7 mouse cellular contexts compared by ENCODE assay signal in the genomic region with DNA sequence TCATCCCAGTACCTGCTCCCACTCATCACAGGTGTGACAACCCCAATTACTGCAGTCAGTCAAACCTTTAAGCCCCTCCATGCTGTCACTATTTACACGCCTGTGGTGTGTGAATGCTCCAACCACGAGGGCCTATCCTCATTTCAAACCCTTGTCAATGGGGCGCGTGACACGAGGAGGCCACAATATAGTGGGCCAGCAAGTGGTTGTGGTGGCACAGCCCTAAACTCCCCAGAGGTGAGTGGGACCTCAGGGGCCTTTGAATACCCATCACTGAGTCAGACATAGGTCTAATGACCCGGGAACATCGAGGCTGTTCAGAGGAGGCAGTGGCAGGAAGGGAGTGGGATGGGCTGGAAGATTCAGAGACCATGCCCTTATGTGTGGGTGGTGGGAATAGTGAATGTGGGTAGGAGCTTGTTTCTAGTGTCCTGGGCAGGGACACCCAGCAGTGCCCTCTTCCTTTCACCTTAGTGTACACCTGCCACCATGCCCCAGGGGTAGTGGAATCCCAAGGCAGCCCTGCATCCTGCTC. TPM values are rescaled to one million over a fixed set of nuclear protein-coding genes. Genes with fewer than 3 reads are reported as not detected.
DNase-seq lines count a peak whose midpoint lies in the region; ATAC-seq and TF ChIP-seq lines count a peak whose summit lies in the region.

No protein-coding gene starts in this region.

- H3K27ac ChIP-seq in forebrain, postnatal 0 days (ENCODE audit: low read depth, low read length) = peak overlapping the region; percentile 77
- H3K27ac ChIP-seq in liver, embryonic 11.5 days (ENCODE audit: low read depth, low read length) = no peak overlapping the region
- H3K27ac ChIP-seq in stomach, postnatal 0 days (replicated peaks) = peak overlapping the region; percentile 69

- peaks cover 96% of the 10 kb centered on the region for H3K4me1 ChIP-seq in megakaryocyte, embryonic 14.5 days
- peaks cover 59% of the 10 kb centered on the region for H3K4me1 ChIP-seq in forebrain, postnatal 0 days (ENCODE audit: insufficient read depth)
- peaks cover 23% of the 10 kb centered on the region for H3K4me1 ChIP-seq in liver, embryonic 11.5 days (replicated peaks; ENCODE audit: control insufficient read depth, insufficient read depth, low read length)
- H3K4me1 ChIP-seq in stomach, postnatal 0 days (replicated peaks; ENCODE audit: control insufficient read depth, insufficient read depth) = peaks cover 22% of the 10 kb centered on the region

- H3K36me3 ChIP-seq in megakaryocyte, embryonic 14.5 days (replicated peaks; ENCODE audit: low read length) = peaks cover 4% of the 10 kb centered on the region
- H3K36me3 ChIP-seq in forebrain, postnatal 0 days (ENCODE audit: insufficient read depth) = no peaks in the 10 kb centered on the region
- no peaks in the 10 kb centered on the region for H3K36me3 ChIP-seq in liver, embryonic 11.5 days (ENCODE audit: control insufficient read depth, insufficient read depth, low read length)
- no peaks in the 10 kb centered on the region for H3K36me3 ChIP-seq in stomach, postnatal 0 days (ENCODE audit: control insufficient read depth, insufficient read depth, low read length)

- peak overlapping the region; percentile 68 for H3K9ac ChIP-seq in forebrain, postnatal 0 days
- peak overlapping the region; percentile 54 for H3K9ac ChIP-seq in liver, embryonic 11.5 days (ENCODE audit: low read depth, low read length)
- peak overlapping the region; percentile 77 for H3K9ac ChIP-seq in stomach, postnatal 0 days (ENCODE audit: low read length)

- peak; percentile 34 for DNase-seq in forebrain, postnatal 0 days
- no peak for DNase-seq in liver, embryonic 11.5 days (ENCODE audit: low spot score)
- no peak for DNase-seq in stomach, postnatal 0 days (ENCODE audit: low spot score)
- no peak for DNase-seq in left cerebral cortex, adult 18-20 months (ENCODE audit: low spot score in 2 of 2)
- no peak for DNase-seq in adrenal gland, postnatal 10 days

- no peak for ATAC-seq in megakaryocyte, adult 5-6 weeks (ENCODE audit: poor library complexity, severe bottlenecking)
- no peak for ATAC-seq in forebrain, postnatal 0 days
- no peak for ATAC-seq in liver, embryonic 11.5 days (replicated peaks; ENCODE audit: low FRiP score)
- ATAC-seq in stomach, postnatal 0 days (ENCODE audit: low FRiP score, low TSS enrichment) = no peak

- no peak for TF ChIP-seq CTCF in forebrain, postnatal 0 days (IDR thresholded peaks at IDR 0.05; ENCODE audit: low read depth)
- no peak for TF ChIP-seq CTCF in stomach, postnatal 0 days (IDR thresholded peaks at IDR 0.05; ENCODE audit: low read depth)

- H3K4me2 ChIP-seq in forebrain, postnatal 0 days (ENCODE audit: low read depth) = peak overlapping the region; percentile 87
- H3K4me2 ChIP-seq in liver, embryonic 11.5 days = peak overlapping the region; percentile 68
- peak overlapping the region; percentile 85 for H3K4me2 ChIP-seq in stomach, postnatal 0 days (replicated peaks; ENCODE audit: low read depth)

- H3K9me3 ChIP-seq in megakaryocyte, embryonic 14.5 days = no peaks in the 10 kb centered on the region
- no peaks in the 10 kb centered on the region for H3K9me3 ChIP-seq in forebrain, postnatal 0 days (ENCODE audit: low read length)
- H3K9me3 ChIP-seq in liver, embryonic 11.5 days (ENCODE audit: control insufficient read depth, low read length) = no peaks in the 10 kb centered on the region
- no peaks in the 10 kb centered on the region for H3K9me3 ChIP-seq in stomach, postnatal 0 days (ENCODE audit: control insufficient read depth, low read length)

- peak overlapping the region; percentile 92 for H3K4me3 ChIP-seq in megakaryocyte, embryonic 14.5 days (replicated peaks)
- peak overlapping the region; percentile 48 for H3K4me3 ChIP-seq in forebrain, postnatal 0 days (ENCODE audit: low read depth, low read length)
- peak overlapping the region; percentile 61 for H3K4me3 ChIP-seq in liver, embryonic 11.5 days (ENCODE audit: low read depth, low read length)
- peak overlapping the region; percentile 63 for H3K4me3 ChIP-seq in stomach, postnatal 0 days (ENCODE audit: low read depth, low read length)

- TF ChIP-seq EP300 in stomach, postnatal 0 days (optimal IDR thresholded peaks at IDR 0.05) = no peak

- WGBS in forebrain, postnatal 0 days = 46% methylated on average over 7 of the region's 7 CpGs
- WGBS in liver, embryonic 11.5 days = 76% methylated on average over 7 of the region's 7 CpGs
- WGBS in stomach, postnatal 0 days = 60% methylated on average over 7 of the region's 7 CpGs

- peaks cover 68% of the 10 kb centered on the region for H3K27me3 ChIP-seq in megakaryocyte, embryonic 14.5 days (replicated peaks)
- no peaks in the 10 kb centered on the region for H3K27me3 ChIP-seq in forebrain, postnatal 0 days (ENCODE audit: insufficient read depth, low read length)
- H3K27me3 ChIP-seq in liver, embryonic 11.5 days (replicated peaks; ENCODE audit: control insufficient read depth, insufficient read depth, low read length) = peaks cover 5% of the 10 kb centered on the region
- no peaks in the 10 kb centered on the region for H3K27me3 ChIP-seq in stomach, postnatal 0 days (ENCODE audit: control insufficient read depth, insufficient read depth, low read length)

RNA-seq across cellular contexts. Expression of a gene that starts 21.0 kb away (rescaled TPM):
- polyA plus RNA-seq in megakaryocyte, embryonic 14.5 days (2012; ENCODE audit: insufficient read depth, low replicate concordance) = 1.3 and 6.7 TPM in 2 replicates
- 1.4 and 2.3 TPM in 2 replicates for total RNA-seq in megakaryocyte, adult 5-6 weeks (2015)
- 1.8 and 2.1 TPM in 2 replicates for total RNA-seq in megakaryocyte, adult 5-6 weeks (2017)
- total RNA-seq in forebrain, postnatal 0 days (2014; rRNA removed) = 176 and 197 TPM in 2 replicates
- 65.3 and 76.8 TPM in 2 replicates for polyA plus RNA-seq in forebrain, postnatal 0 days (2015; fragmentation: Nextera tagmentation; extraction: Ambion mirVana)
- polyA plus RNA-seq in liver, embryonic 11.5 days (2014; fragmentation: Nextera tagmentation; extraction: Ambion mirVana) = 11.3 and 12.9 TPM in 2 replicates
- polyA plus RNA-seq in stomach, postnatal 0 days (2015; fragmentation: Nextera tagmentation; extraction: Ambion mirVana) = 23.9 and 26.8 TPM in 2 replicates
- total RNA-seq in left cerebral cortex, adult 18-20 months (2021) = 10 to 100 TPM; 78.2 to 87.4 TPM
- 10 to 100 TPM; 31.5 to 47.4 TPM for total RNA-seq in adrenal gland, postnatal 10 days (2021)

RNA-seq across cellular contexts. Expression of a gene that starts 28.1 kb away (rescaled TPM):
- polyA plus RNA-seq in megakaryocyte, embryonic 14.5 days (2012; ENCODE audit: insufficient read depth, low replicate concordance) = not detected in 2 replicates
- total RNA-seq in megakaryocyte, adult 5-6 weeks (2015) = not detected in 2 replicates
- not detected in 2 replicates for total RNA-seq in megakaryocyte, adult 5-6 weeks (2017)
- not detected in 2 replicates for total RNA-seq in forebrain, postnatal 0 days (2014; rRNA removed)
- 1.8 and 2.3 TPM in 2 replicates for polyA plus RNA-seq in forebrain, postnatal 0 days (2015; fragmentation: Nextera tagmentation; extraction: Ambion mirVana)
- polyA plus RNA-seq in liver, embryonic 11.5 days (2014; fragmentation: Nextera tagmentation; extraction: Ambion mirVana) = 0.73 and 0.78 TPM in 2 replicates
- polyA plus RNA-seq in stomach, postnatal 0 days (2015; fragmentation: Nextera tagmentation; extraction: Ambion mirVana) = 5.5 and 6.2 TPM in 2 replicates
- total RNA-seq in left cerebral cortex, adult 18-20 months (2021) = 1 to 10 TPM in 1 of 2 experiments, not detected in 1; 1.1 TPM
- total RNA-seq in adrenal gland, postnatal 10 days (2021) = 1 to 10 TPM; 2.6 to 3.2 TPM

RNA-seq across cellular contexts. Expression of a gene that starts 29.2 kb away (rescaled TPM):
- polyA plus RNA-seq in megakaryocyte, embryonic 14.5 days (2012; ENCODE audit: insufficient read depth, low replicate concordance) = not detected in 2 replicates
- total RNA-seq in megakaryocyte, adult 5-6 weeks (2015) = not detected in 2 replicates
- not detected in 2 replicates for total RNA-seq in megakaryocyte, adult 5-6 weeks (2017)
- not detected in 2 replicates for total RNA-seq in forebrain, postnatal 0 days (2014; rRNA removed)
- not detected in 2 replicates for polyA plus RNA-seq in forebrain, postnatal 0 days (2015; fragmentation: Nextera tagmentation; extraction: Ambion mirVana)
- not detected in 2 replicates for polyA plus RNA-seq in liver, embryonic 11.5 days (2014; fragmentation: Nextera tagmentation; extraction: Ambion mirVana)
- 2.0 and 3.3 TPM in 2 replicates for polyA plus RNA-seq in stomach, postnatal 0 days (2015; fragmentation: Nextera tagmentation; extraction: Ambion mirVana)
- total RNA-seq in left cerebral cortex, adult 18-20 months (2021) = not detected
- total RNA-seq in adrenal gland, postnatal 10 days (2021) = under 1 TPM in 1 of 2 experiments, not detected in 1; 0.15 TPM

RNA-seq across cellular contexts. Expression of a gene that starts 37.3 kb away (rescaled TPM):
- 0.85 TPM in 1 of 2 replicates, not detected in the other for polyA plus RNA-seq in megakaryocyte, embryonic 14.5 days (2012; ENCODE audit: insufficient read depth, low replicate concordance)
- total RNA-seq in megakaryocyte, adult 5-6 weeks (2015) = not detected in 2 replicates
- total RNA-seq in megakaryocyte, adult 5-6 weeks (2017) = 0.48 TPM in 1 of 2 replicates, not detected in the other
- total RNA-seq in forebrain, postnatal 0 days (2014; rRNA removed) = 1.5 and 4.9 TPM in 2 replicates
- polyA plus RNA-seq in forebrain, postnatal 0 days (2015; fragmentation: Nextera tagmentation; extraction: Ambion mirVana) = 0.47 and 0.54 TPM in 2 replicates
- 0.22 and 0.32 TPM in 2 replicates for polyA plus RNA-seq in liver, embryonic 11.5 days (2014; fragmentation: Nextera tagmentation; extraction: Ambion mirVana)
- 1.2 and 1.3 TPM in 2 replicates for polyA plus RNA-seq in stomach, postnatal 0 days (2015; fragmentation: Nextera tagmentation; extraction: Ambion mirVana)
- 1 to 10 TPM; 2.4 to 2.6 TPM for total RNA-seq in left cerebral cortex, adult 18-20 months (2021)
- 1 to 10 TPM; 4.3 to 5.4 TPM for total RNA-seq in adrenal gland, postnatal 10 days (2021)

RNA-seq across cellular contexts. Expression of a gene that starts 49.6 kb away (rescaled TPM):
- 4.1 and 10.3 TPM in 2 replicates for polyA plus RNA-seq in megakaryocyte, embryonic 14.5 days (2012; ENCODE audit: insufficient read depth, low replicate concordance)
- 12.2 and 15.2 TPM in 2 replicates for total RNA-seq in megakaryocyte, adult 5-6 weeks (2015)
- 10.3 and 13.7 TPM in 2 replicates for total RNA-seq in megakaryocyte, adult 5-6 weeks (2017)
- 26.9 and 33.3 TPM in 2 replicates for total RNA-seq in forebrain, postnatal 0 days (2014; rRNA removed)
- 20.0 and 32.7 TPM in 2 replicates for polyA plus RNA-seq in forebrain, postnatal 0 days (2015; fragmentation: Nextera tagmentation; extraction: Ambion mirVana)
- polyA plus RNA-seq in liver, embryonic 11.5 days (2014; fragmentation: Nextera tagmentation; extraction: Ambion mirVana) = 30.8 and 32.9 TPM in 2 replicates
- 13.1 and 14.0 TPM in 2 replicates for polyA plus RNA-seq in stomach, postnatal 0 days (2015; fragmentation: Nextera tagmentation; extraction: Ambion mirVana)
- 10 to 100 TPM; 19.1 to 19.4 TPM for total RNA-seq in left cerebral cortex, adult 18-20 months (2021)
- total RNA-seq in adrenal gland, postnatal 10 days (2021) = 10 to 100 TPM; 15.5 to 21.5 TPM

Comparison
In these comparisons a context has a peak if more than half of its experiments do, and no peak if none do; other contexts are left out.
1. RNA of a gene that starts 21.0 kb away (total RNA-seq): 176 to 197 TPM in forebrain, postnatal 0 days, 78.2 to 87.4 TPM in left cerebral cortex, adult 18-20 months and 31.5 to 47.4 TPM in adrenal gland, postnatal 10 days; 1.4 to 2.3 TPM in megakaryocyte, adult 5-6 weeks; every median in the first group is over 4 times any median in the second.
2. Peak in every context shown above with its lines, with median percentiles within 50 percentile points of each other: H3K4me3 ChIP-seq, H3K4me2 ChIP-seq and H3K9ac ChIP-seq.